Mouse (Mus musculus) ES-Bruce4 (cell line): Measurements from ENCODE around the gene Gm42791.

Experiments used
- CTCF ChIP-seq: IDR thresholded peaks from one replicate; pipeline ENCODE4 v1.8.1; 2011; ENCODE audit warnings: low read depth, low read length
- EP300 ChIP-seq: IDR thresholded peaks from 2 replicates; pipeline ENCODE4 v1.6.1; 2011; ENCODE audit warnings: low read depth, low read length; ENCODE audit not compliant: insufficient read depth
- POLR2A ChIP-seq: IDR thresholded peaks from one replicate; pipeline ENCODE4 v1.8.1; 2011; ENCODE audit warnings: low read length; ENCODE audit not compliant: insufficient read depth

DNA sequence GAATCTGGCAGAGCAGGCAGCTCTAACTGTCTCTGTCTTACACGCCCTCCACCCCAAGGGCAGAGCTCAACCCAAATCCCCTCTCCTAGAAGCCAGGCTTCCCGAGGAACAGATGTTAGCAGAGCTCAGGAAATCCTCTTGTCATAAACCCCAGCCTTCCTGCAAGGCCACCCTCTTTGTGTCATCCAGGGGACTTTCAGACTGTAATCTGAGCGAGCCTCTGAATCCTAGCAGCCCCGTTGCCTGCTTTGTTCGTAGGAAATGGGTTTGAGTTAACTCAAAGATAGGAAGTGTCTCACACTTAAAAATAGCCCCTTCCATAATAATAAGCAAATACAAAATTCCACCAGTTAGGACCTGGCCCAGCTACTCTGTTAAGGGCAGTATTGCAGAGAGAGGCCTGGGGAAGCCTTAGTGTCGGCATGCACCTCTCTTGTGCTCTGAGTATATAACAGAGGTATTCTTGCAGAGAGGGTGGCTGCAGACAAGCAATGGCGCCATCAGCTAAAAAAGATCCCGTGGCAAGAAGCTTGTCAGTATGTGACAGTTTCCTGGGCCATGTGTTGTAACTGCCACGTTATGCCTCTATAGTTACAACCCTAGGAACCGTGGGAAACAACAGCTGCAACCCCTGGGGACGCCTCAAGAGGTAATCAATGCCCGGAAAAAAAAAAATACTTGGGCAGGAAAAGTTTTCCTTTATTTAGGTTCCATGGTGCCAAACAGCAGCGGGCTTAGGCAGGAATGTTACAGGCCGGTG lies 17.1 kb downstream of the Gm42791 start:
- TF ChIP-seq CTCF (no peak), POLR2A (no peak), EP300 (no peak)
